Mouse (Mus musculus): ENCODE measurements around the gene Psmb3.

GRCm38 (mm10) chr11:97698741-97699611, 4.2 kb upstream of the Psmb3 start:
- TF ChIP-seq CTCF (IDR thresholded peaks at IDR 0.05): peak; percentile 61
- TF ChIP-seq EP300 (IDR thresholded peaks at IDR 0.05; ENCODE audit: insufficient read depth, low read depth, low read length): 0 out of 2 replicates have a peak, but pooled peaks have one; percentile 3
- TF ChIP-seq POLR2A (IDR thresholded peaks at IDR 0.05; ENCODE audit: insufficient read depth, low read depth, low read length): no peak
